Mouse (Mus musculus): ENCODE data around the gene H2al1g. TPM values are rescaled to one million over a fixed set of nuclear protein-coding genes. Genes with fewer than 3 reads are reported as not detected.
"Not testable (repeated sequence)": the region's sequence is repeated elsewhere in the genome, so short reads cannot be mapped to it uniquely, and the experiment has no call there.

The H2al1g gene
- polyA plus RNA-seq, 1 experiment = not detected

DNA sequence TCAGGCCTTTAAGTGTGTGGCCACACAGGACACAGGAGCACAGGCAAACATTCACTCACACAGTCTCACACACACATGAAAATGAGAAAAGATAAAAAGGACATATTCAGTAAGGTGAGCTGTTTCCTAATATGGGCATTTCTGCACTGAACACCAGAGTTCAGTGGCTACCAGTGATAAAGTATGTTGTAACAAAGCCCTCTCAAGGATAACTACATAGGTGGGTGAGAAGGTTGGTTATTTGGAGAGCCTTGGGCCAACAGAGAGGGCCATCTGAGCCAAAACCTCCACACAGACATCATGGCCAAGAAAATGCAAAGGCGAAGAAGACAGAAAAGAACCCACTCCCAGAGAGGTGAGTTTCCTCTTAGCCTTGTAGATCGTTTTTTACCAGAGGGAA is 9.5 kb downstream of the H2al1g start, which contains the start of gene H2al1j:
Gene H2al1j (plus strand): TSS at position 301 of the 400 bp plus-strand sequence.
- not testable (repeated sequence) for H3K27ac ChIP-seq (ENCODE audit: insufficient read depth, low read length); H3K4me3 ChIP-seq (ENCODE audit: insufficient read depth, low read length); H3K4me1 ChIP-seq (ENCODE audit: control insufficient read depth, insufficient read depth, low read length)

- TF ChIP-seq POLR2A (IDR thresholded peaks at IDR 0.05; ENCODE audit: low read depth, low read length) (no peak), CTCF (IDR thresholded peaks at IDR 0.05; ENCODE audit: borderline replicate concordance, insufficient read depth, low read length) (no peak)
- Histone ChIP-seq H3K4me1 (ENCODE audit: control insufficient read depth, insufficient read depth, low read length) (no peaks in the 10 kb centered on the region), H3K27ac (ENCODE audit: insufficient read depth, low read length) (no peak overlapping the region), H3K4me3 (ENCODE audit: insufficient read depth, low read length) (no peak overlapping the region)
Measured at GRCm38 (mm10) chrX:11345762-11346161, 27.7 kb downstream of the H2al1g start.

DNA sequence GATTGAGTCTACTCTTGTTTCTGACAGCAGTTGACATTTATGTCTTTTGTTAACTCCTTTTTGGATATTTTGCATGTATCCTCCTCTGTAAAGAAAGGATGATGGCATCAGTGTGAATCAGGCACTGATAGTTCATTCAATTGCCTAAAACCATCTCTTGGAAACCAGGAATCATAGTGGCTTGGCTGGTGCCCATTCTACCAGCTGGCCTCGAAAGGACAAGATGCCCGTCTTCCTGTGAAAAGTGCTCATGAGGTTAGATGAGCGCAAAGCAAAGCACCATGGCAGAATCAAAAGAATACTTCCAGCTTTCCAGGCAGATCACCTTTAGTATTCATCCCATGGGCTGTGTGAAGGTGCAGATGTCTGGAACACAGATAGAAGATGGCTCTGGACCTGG is 28.7 kb downstream of the H2al1g start:
- Histone ChIP-seq H3K27ac (ENCODE audit: insufficient read depth, low read length) (no peak overlapping the region), H3K4me1 (ENCODE audit: control insufficient read depth, insufficient read depth, low read length) (no peaks in the 10 kb centered on the region), H3K4me3 (ENCODE audit: insufficient read depth, low read length) (no peak overlapping the region)
- no peak for TF ChIP-seq POLR2A (IDR thresholded peaks at IDR 0.05; ENCODE audit: low read depth, low read length)
- TF ChIP-seq CTCF (IDR thresholded peaks at IDR 0.05; ENCODE audit: borderline replicate concordance, insufficient read depth, low read length) = no peak

DNA sequence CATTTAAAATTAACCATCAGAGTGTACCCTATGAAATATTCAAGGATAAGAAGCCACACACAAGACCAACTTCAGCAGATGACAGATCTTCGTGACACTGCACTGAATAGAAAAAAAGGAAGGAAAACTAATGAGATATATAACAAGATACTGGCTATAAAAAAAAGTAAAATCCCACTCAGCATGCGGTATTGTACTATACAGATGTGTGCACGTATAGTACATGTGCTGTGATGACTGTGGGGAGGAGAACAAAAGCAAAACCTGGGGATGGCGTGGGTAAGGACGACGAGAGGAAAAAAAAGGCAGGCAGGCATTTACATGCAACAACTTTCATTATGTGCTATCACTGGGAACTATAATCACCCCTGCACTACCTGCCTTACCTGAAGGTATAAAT is 42.8 kb downstream of the H2al1g start:
- H3K4me3 ChIP-seq (ENCODE audit: insufficient read depth, low read length) = no peak overlapping the region
- TF ChIP-seq CTCF (IDR thresholded peaks at IDR 0.05; ENCODE audit: borderline replicate concordance, insufficient read depth, low read length) = no peak
- TF ChIP-seq POLR2A (IDR thresholded peaks at IDR 0.05; ENCODE audit: low read depth, low read length) = no peak
- H3K4me1 ChIP-seq (ENCODE audit: control insufficient read depth, insufficient read depth, low read length) = no peaks in the 10 kb centered on the region
- no peak overlapping the region for H3K27ac ChIP-seq (ENCODE audit: insufficient read depth, low read length)

DNA sequence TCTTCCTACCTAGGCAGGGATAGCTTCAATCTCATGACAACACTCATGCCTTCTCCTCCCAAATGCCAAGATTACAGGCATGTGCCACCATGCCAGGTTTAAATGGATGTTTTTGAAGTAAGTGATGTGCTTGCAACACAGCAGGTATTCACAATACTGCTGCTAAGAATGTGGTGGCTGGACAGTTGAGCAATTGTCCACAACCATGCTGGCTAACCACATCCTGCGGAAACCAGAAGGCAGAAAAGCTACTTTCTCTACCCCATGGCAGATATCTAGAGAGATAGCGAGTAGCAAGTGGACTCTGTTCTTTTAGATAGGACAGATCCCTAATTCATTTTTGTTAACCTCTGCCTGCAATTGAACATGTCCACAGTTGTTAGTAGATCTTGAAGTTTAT is 43.2 kb downstream of the H2al1g start:
- H3K4me1 ChIP-seq (ENCODE audit: control insufficient read depth, insufficient read depth, low read length) = no peaks in the 10 kb centered on the region

DNA sequence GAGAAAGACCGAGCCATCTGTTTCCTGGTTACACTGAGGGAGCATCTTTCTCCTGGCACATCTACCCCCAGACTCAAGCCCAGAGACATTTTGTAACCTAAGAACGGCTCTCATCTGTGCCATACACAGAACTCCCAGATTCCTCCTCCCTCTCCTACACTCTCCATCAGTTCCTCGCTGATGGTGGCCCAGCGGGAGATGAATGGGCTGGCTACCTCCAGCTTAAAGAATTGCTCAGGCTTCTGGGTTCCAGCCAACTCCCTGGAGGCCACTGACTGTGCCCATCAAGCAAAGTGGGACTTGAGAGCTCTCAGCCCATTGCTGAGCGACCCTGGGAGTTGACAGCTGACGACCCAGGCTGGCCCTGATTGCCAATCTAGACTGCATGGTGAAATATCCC is 45.8 kb downstream of the H2al1g start:
- TF ChIP-seq CTCF (IDR thresholded peaks at IDR 0.05; ENCODE audit: borderline replicate concordance, insufficient read depth, low read length) = no peak
- no peak for TF ChIP-seq POLR2A (IDR thresholded peaks at IDR 0.05; ENCODE audit: low read depth, low read length)
- H3K4me1 ChIP-seq (ENCODE audit: control insufficient read depth, insufficient read depth, low read length) = no peaks in the 10 kb centered on the region

More for the DNA sequence above, 43.2 kb downstream of the H2al1g start:
- no peak overlapping the region for H3K27ac ChIP-seq (ENCODE audit: insufficient read depth, low read length)
- TF ChIP-seq CTCF (IDR thresholded peaks at IDR 0.05; ENCODE audit: borderline replicate concordance, insufficient read depth, low read length) (no peak), POLR2A (IDR thresholded peaks at IDR 0.05; ENCODE audit: low read depth, low read length) (no peak)
- no peak overlapping the region for H3K4me3 ChIP-seq (ENCODE audit: insufficient read depth, low read length)

GRCm38 (mm10) chrX:11365151-11365550 is 47.1 kb downstream of the H2al1g start:
- Histone ChIP-seq H3K4me1 (ENCODE audit: control insufficient read depth, insufficient read depth, low read length) (no peaks in the 10 kb centered on the region), H3K27ac (ENCODE audit: insufficient read depth, low read length) (no peak overlapping the region), H3K4me3 (ENCODE audit: insufficient read depth, low read length) (no peak overlapping the region)
- TF ChIP-seq POLR2A (IDR thresholded peaks at IDR 0.05; ENCODE audit: low read depth, low read length) (no peak), CTCF (IDR thresholded peaks at IDR 0.05; ENCODE audit: borderline replicate concordance, insufficient read depth, low read length) (no peak)

More for the DNA sequence above, 45.8 kb downstream of the H2al1g start:
- Histone ChIP-seq H3K4me3 (ENCODE audit: insufficient read depth, low read length) (no peak overlapping the region), H3K27ac (ENCODE audit: insufficient read depth, low read length) (no peak overlapping the region)

Other genes with a start within 250 kb of the H2al1g start
- gene H2al1a, start 19.0 kb upstream of the H2al1g start, polyA plus RNA-seq (2011; ENCODE audit: insufficient read length, low read depth, missing spikeins) = not detected in 2 replicates
- not detected in 2 replicates for gene H2al1b, start 15.8 kb upstream of the H2al1g start, polyA plus RNA-seq (2011; ENCODE audit: insufficient read length, low read depth, missing spikeins)
- gene H2al1c, start 12.6 kb upstream of the H2al1g start, polyA plus RNA-seq (2011; ENCODE audit: insufficient read length, low read depth, missing spikeins) = not detected in 2 replicates
- gene H2al1d, start 9.4 kb upstream of the H2al1g start, polyA plus RNA-seq (2011; ENCODE audit: insufficient read length, low read depth, missing spikeins) = not detected in 2 replicates
- not detected in 2 replicates for gene H2al1e, start 6.3 kb upstream of the H2al1g start, polyA plus RNA-seq (2011; ENCODE audit: insufficient read length, low read depth, missing spikeins)
- gene H2al1f, start 3.1 kb upstream of the H2al1g start, polyA plus RNA-seq (2011; ENCODE audit: insufficient read length, low read depth, missing spikeins) = not detected in 2 replicates
- not detected in 2 replicates for gene H2al1h, start 3.2 kb downstream of the H2al1g start, polyA plus RNA-seq (2011; ENCODE audit: insufficient read length, low read depth, missing spikeins)
- gene H2al1i, start 6.4 kb downstream of the H2al1g start, polyA plus RNA-seq (2011; ENCODE audit: insufficient read length, low read depth, missing spikeins) = not detected in 2 replicates
- gene H2al1j, start 9.6 kb downstream of the H2al1g start, polyA plus RNA-seq (2011; ENCODE audit: insufficient read length, low read depth, missing spikeins) = not detected in 2 replicates

All from embryonic fibroblast, embryonic 13.5 days (primary cell).